ENCODE assay signal across 8 mouse cellular contexts in the genomic region with DNA sequence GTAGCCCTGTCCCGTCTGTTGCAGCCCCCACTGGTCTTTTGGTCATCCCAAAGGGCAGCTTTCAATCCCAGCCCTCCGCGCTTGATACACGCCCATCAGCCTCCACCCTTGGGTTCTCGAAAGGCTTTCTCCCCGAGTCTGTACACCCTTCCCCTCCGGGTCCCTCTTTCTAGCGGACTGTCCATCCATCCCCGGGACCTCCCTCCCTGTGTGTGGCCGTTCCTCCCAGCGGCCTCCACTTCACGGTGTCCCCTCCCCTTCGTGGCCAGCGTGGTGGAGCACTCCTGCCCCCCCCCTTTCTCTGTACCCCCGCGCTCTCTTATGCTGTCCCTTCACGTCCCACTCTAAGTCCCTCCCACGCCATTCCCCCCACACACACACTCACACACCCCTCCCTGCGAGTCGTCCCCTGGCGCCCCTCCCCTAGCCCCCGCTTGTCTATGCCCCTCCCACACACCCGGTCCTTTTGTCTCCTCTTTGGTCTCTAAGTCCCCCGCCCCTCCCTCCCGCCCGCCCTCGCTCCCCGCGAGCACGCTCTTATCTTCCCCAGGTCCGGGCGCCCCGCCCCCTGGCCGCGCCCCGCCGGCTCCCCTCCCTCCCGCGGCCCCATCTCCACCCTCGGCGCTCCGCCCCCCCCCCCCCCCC. TPM values are rescaled to one million over a fixed set of nuclear protein-coding genes. Genes with fewer than 3 reads are reported as not detected.
DNase-seq lines count a peak whose midpoint lies in the region; ATAC-seq and TF ChIP-seq lines count a peak whose summit lies in the region.

No protein-coding gene starts in this region.

- no peaks in the 10 kb centered on the region for H3K9me3 ChIP-seq in G1E (replicated peaks)
- no peaks in the 10 kb centered on the region for H3K9me3 ChIP-seq in forebrain, embryonic 11.5 days (ENCODE audit: control insufficient read depth, low read length)
- no peaks in the 10 kb centered on the region for H3K9me3 ChIP-seq in heart, embryonic 16.5 days (replicated peaks; ENCODE audit: control insufficient read depth, low read length)
- H3K9me3 ChIP-seq in lung, embryonic 16.5 days (ENCODE audit: control insufficient read depth, low read length) = no peaks in the 10 kb centered on the region

- H3K4me2 ChIP-seq in forebrain, embryonic 11.5 days (ENCODE audit: low read depth, low read length, severe bottlenecking) = peak overlapping the region; percentile 57
- H3K4me2 ChIP-seq in heart, embryonic 16.5 days (ENCODE audit: low read depth, low read length) = peak overlapping the region; percentile 70
- peak overlapping the region; percentile 51 for H3K4me2 ChIP-seq in lung, embryonic 16.5 days (ENCODE audit: low read depth, low read length)

- peak; percentile 50 for DNase-seq in G1E (ENCODE audit: low spot score)
- peak; percentile 77 for DNase-seq in c-Kit-positive CD71-positive TER-119-positive erythroid progenitor cells, embryonic 14.5 days (ENCODE audit: low spot score)
- DNase-seq in forebrain, embryonic 11.5 days (ENCODE audit: low spot score) = peak; percentile 91
- peak; percentile 76 to 79 for DNase-seq in kidney, postnatal 36 days
- DNase-seq in ovary, postnatal 14 days (ENCODE audit: low spot score) = peak; percentile 46
- DNase-seq in thymus, postnatal 25 days = peak; percentile 78

- H3K4me1 ChIP-seq in G1E (ENCODE audit: insufficient read depth, low read depth, low read length) = peaks cover 15% of the 10 kb centered on the region; the same call in 1 of the 2 replicates
- H3K4me1 ChIP-seq in forebrain, embryonic 11.5 days (replicated peaks; ENCODE audit: control insufficient read depth, insufficient read depth, low read length) = no peaks in the 10 kb centered on the region
- H3K4me1 ChIP-seq in heart, embryonic 16.5 days (ENCODE audit: control insufficient read depth, insufficient read depth, low read length) = no peaks in the 10 kb centered on the region
- H3K4me1 ChIP-seq in lung, embryonic 16.5 days (replicated peaks; ENCODE audit: control insufficient read depth, insufficient read depth, low read length) = no peaks in the 10 kb centered on the region

- no peak for TF ChIP-seq CTCF in G1E (IDR thresholded peaks at IDR 0.05; ENCODE audit: low read depth, low read length)

- ATAC-seq in G1E (ENCODE audit: extremely low read depth, insufficient number of reproducible peaks, low FRiP score, poor library complexity, severe bottlenecking) = peak; percentile 58
- ATAC-seq in forebrain, embryonic 11.5 days (replicated peaks; ENCODE audit: low FRiP score) = peak; percentile 82
- ATAC-seq in heart, embryonic 16.5 days (replicated peaks; ENCODE audit: extremely low read depth, insufficient read depth, low FRiP score) = peak; percentile 86
- peak; percentile 90 for ATAC-seq in lung, embryonic 16.5 days (ENCODE audit: low read depth)

- H3K4me3 ChIP-seq in G1E (ENCODE audit: low read depth, low read length) = peak overlapping the region; percentile 73
- H3K4me3 ChIP-seq in forebrain, embryonic 11.5 days (ENCODE audit: low read depth, low read length) = peak overlapping the region; percentile 38
- H3K4me3 ChIP-seq in heart, embryonic 16.5 days (ENCODE audit: low read length) = peak overlapping the region; percentile 62
- H3K4me3 ChIP-seq in lung, embryonic 16.5 days (ENCODE audit: low read length) = peak overlapping the region; percentile 56

- peak overlapping the region; percentile 77 for H3K27ac ChIP-seq in forebrain, embryonic 11.5 days (ENCODE audit: low read depth, low read length)
- peak overlapping the region; percentile 93 for H3K27ac ChIP-seq in heart, embryonic 16.5 days (ENCODE audit: low read length)
- peak overlapping the region; percentile 90 for H3K27ac ChIP-seq in lung, embryonic 16.5 days (ENCODE audit: low read length)

- peaks cover 31% of the 10 kb centered on the region for H3K36me3 ChIP-seq in G1E (replicated peaks)
- no peaks in the 10 kb centered on the region for H3K36me3 ChIP-seq in forebrain, embryonic 11.5 days (ENCODE audit: control insufficient read depth, insufficient read depth, low read length)
- peaks cover 4% of the 10 kb centered on the region; the same call in 1 of the 2 replicates for H3K36me3 ChIP-seq in heart, embryonic 16.5 days (ENCODE audit: control insufficient read depth, insufficient read depth)
- H3K36me3 ChIP-seq in lung, embryonic 16.5 days (ENCODE audit: control insufficient read depth, insufficient read depth, low read length) = no peaks in the 10 kb centered on the region

- no peaks in the 10 kb centered on the region for H3K27me3 ChIP-seq in G1E (ENCODE audit: insufficient read depth, low read length)
- H3K27me3 ChIP-seq in forebrain, embryonic 11.5 days (ENCODE audit: control insufficient read depth, insufficient read depth, low read length) = no peaks in the 10 kb centered on the region; the same call in 1 of the 2 replicates
- no peaks in the 10 kb centered on the region for H3K27me3 ChIP-seq in heart, embryonic 16.5 days (ENCODE audit: control insufficient read depth, insufficient read depth, low read length)
- H3K27me3 ChIP-seq in lung, embryonic 16.5 days (ENCODE audit: control insufficient read depth, insufficient read depth, low read depth, low read length) = no peaks in the 10 kb centered on the region

- WGBS in forebrain, embryonic 11.5 days = 11% methylated on average over 21 of the region's 42 CpGs
- 8% methylated on average over 23 of the region's 42 CpGs for WGBS in heart, embryonic 16.5 days
- WGBS in lung, embryonic 16.5 days = 11% methylated on average over 22 of the region's 42 CpGs

- peak overlapping the region; percentile 61 for H3K9ac ChIP-seq in forebrain, embryonic 11.5 days (ENCODE audit: low read length)
- peak overlapping the region; percentile 76 for H3K9ac ChIP-seq in heart, embryonic 16.5 days (ENCODE audit: low read length)
- peak overlapping the region; percentile 75 for H3K9ac ChIP-seq in lung, embryonic 16.5 days (ENCODE audit: low read length)

RNA-seq across cellular contexts. Expression of a gene that starts 28.5 kb away (rescaled TPM):
- total RNA-seq in G1E (2014; fragmentation: Nextera tagmentation) (68.7 and 74.0 TPM in 2 replicates), G1E (2017) (94.0 and 113 TPM in 2 replicates)
- polyA plus RNA-seq in G1E (2012) = 10.3 and 15.2 TPM in 2 replicates
- polyA plus RNA-seq in forebrain, embryonic 11.5 days (2014; fragmentation: Nextera tagmentation; extraction: Ambion mirVana) = 25.7 and 25.9 TPM in 2 replicates
- polyA plus RNA-seq in heart, embryonic 16.5 days (2015; fragmentation: Nextera tagmentation; extraction: Ambion mirVana) = 8.8 and 9.0 TPM in 2 replicates
- polyA plus RNA-seq in lung, embryonic 16.5 days (2015; fragmentation: Nextera tagmentation; extraction: Ambion mirVana) = 14.0 and 15.3 TPM in 2 replicates

RNA-seq across cellular contexts. Expression of a gene that starts 56.0 kb away (rescaled TPM):
- total RNA-seq in G1E (2014; fragmentation: Nextera tagmentation) (5.6 and 12.2 TPM in 2 replicates), G1E (2017) (2.4 and 6.0 TPM in 2 replicates)
- polyA plus RNA-seq in G1E (2012) = 1.7 and 3.0 TPM in 2 replicates
- 7.9 and 8.1 TPM in 2 replicates for polyA plus RNA-seq in forebrain, embryonic 11.5 days (2014; fragmentation: Nextera tagmentation; extraction: Ambion mirVana)
- polyA plus RNA-seq in heart, embryonic 16.5 days (2015; fragmentation: Nextera tagmentation; extraction: Ambion mirVana) = 3.4 and 3.6 TPM in 2 replicates
- 4.5 and 5.2 TPM in 2 replicates for polyA plus RNA-seq in lung, embryonic 16.5 days (2015; fragmentation: Nextera tagmentation; extraction: Ambion mirVana)

Comparison
In these comparisons a context has a peak if more than half of its experiments do, and no peak if none do; other contexts are left out.
1. Peak in every context shown above with its lines: DNase-seq, ATAC-seq, H3K4me3 ChIP-seq and H3K27ac ChIP-seq.